Mouse (Mus musculus) forebrain, embryonic 16.5 days (tissue): Measurements from ENCODE around the gene N4bp2l1. TPM values are rescaled to one million over a fixed set of nuclear protein-coding genes. Genes with fewer than 3 reads are reported as not detected.

ENCODE experiments used
- ATAC-seq: fragments of 200-750 bp; cut with Nextera tagmentation; 2 replicates; pipeline ENCODE4 v1.8.0; 2017; ENCODE audit warnings: mild to moderate bottlenecking, moderate library complexity
- H3K27ac ChIP-seq: fragments of 300-500 bp; sonication (generic); 2 replicates; pipeline ENCODE4 v1.5.1; 2014; ENCODE audit warnings: low read length, control low read depth
- H3K27me3 ChIP-seq: fragments of 300-500 bp; sonication (generic); replicated peaks from 2 replicates; pipeline ENCODE4 v1.6.1; 2014; ENCODE audit warnings: low read length; ENCODE audit not compliant: control insufficient read depth, insufficient read depth
- H3K36me3 ChIP-seq: fragments of 300-500 bp; sonication (generic); 2 replicates; pipeline ENCODE4 v1.6.1; 2014; ENCODE audit not compliant: control insufficient read depth, insufficient read depth
- H3K4me1 ChIP-seq: fragments of 300-500 bp; sonication (generic); replicated peaks from 2 replicates; pipeline ENCODE4 v1.6.1; 2014; ENCODE audit warnings: low read length; ENCODE audit not compliant: control insufficient read depth, insufficient read depth
- H3K4me2 ChIP-seq: fragments of 300-500 bp; sonication (generic); 2 replicates; pipeline ENCODE4 v1.6.1; 2014; ENCODE audit warnings: mild to moderate bottlenecking, low read length, control low read depth
- H3K4me3 ChIP-seq: fragments of 300-500 bp; sonication (generic); replicated peaks from 2 replicates; pipeline ENCODE4 v1.5.1; 2014; ENCODE audit warnings: mild to moderate bottlenecking, low read length, control low read depth
- H3K9ac ChIP-seq: fragments of 300-500 bp; sonication (generic); replicated peaks from 2 replicates; pipeline ENCODE4 v1.6.1; 2014; ENCODE audit warnings: low read depth, low read length, control low read depth
- H3K9me3 ChIP-seq: fragments of 300-500 bp; sonication (generic); 2 replicates; pipeline ENCODE4 v1.6.1; 2016; ENCODE audit warnings: low read length; ENCODE audit not compliant: control insufficient read depth
- WGBS: fragments of 180-500 bp; shearing (Covaris S2); extraction: QIAGEN DNeasy Blood & Tissue Kit; methylation state at CpG from one replicate; pipeline ENCODE4 v1.1.7; 2014; 5-methylcytosine and 5-hydroxymethylcytosine counted together
- polyA plus RNA-seq: library from polyadenylated mRNA; unstranded; fragments of >200 nt; fragmentation: Nextera tagmentation; extraction: Ambion mirVana; gene quantifications from 2 replicates; pipeline ENCODE4 v1.2.1, GENCODE M21; 2015

Gene N4bp2l1
- polyA plus RNA-seq, 1 experiment from 2014 or later, result 12.9 TPM

- Histone ChIP-seq H3K4me2 (no peak overlapping the region; the same call in 1 of the 2 replicates), H3K9me3 (no peaks in the 10 kb centered on the region), H3K27me3 (peaks cover 10% of the 10 kb centered on the region; the same call in 1 of the 2 replicates), H3K4me1 (peaks cover 15% of the 10 kb centered on the region), H3K9ac (no peak overlapping the region), H3K4me3 (peak overlapping the region; percentile 83; the same call in 1 of the 2 replicates), H3K27ac (no peak overlapping the region), H3K36me3 (no peaks in the 10 kb centered on the region)
- 75% methylated on average over 13 of the region's 13 CpGs for WGBS
- ATAC-seq, result no peak
Observed at GRCm38 (mm10) chr5:150592186-150592903, 4.6 kb downstream of the N4bp2l1 start.

GRCm38 (mm10) chr5:150589945-150590344 lies 7.0 kb downstream of the N4bp2l1 start:
- no peaks in the 10 kb centered on the region for H3K36me3 ChIP-seq
- peaks cover 10% of the 10 kb centered on the region; the same call in 1 of the 2 replicates for H3K27me3 ChIP-seq
- ATAC-seq, result no peak
- H3K4me1 ChIP-seq, result peaks cover 15% of the 10 kb centered on the region
- H3K4me2 ChIP-seq, result no peak overlapping the region
- H3K27ac ChIP-seq, result no peak overlapping the region
- no peaks in the 10 kb centered on the region for H3K9me3 ChIP-seq
- 80% methylated on average over 2 of the region's 2 CpGs for WGBS
- H3K4me3 ChIP-seq, result no peak overlapping the region
- H3K9ac ChIP-seq, result no peak overlapping the region

GRCm38 (mm10) chr5:150584337-150584729 lies 12.7 kb downstream of the N4bp2l1 start:
- H3K4me2 ChIP-seq, result no peak overlapping the region
- H3K27me3 ChIP-seq, result no peaks in the 10 kb centered on the region
- no peaks in the 10 kb centered on the region for H3K36me3 ChIP-seq
- H3K9me3 ChIP-seq, result no peaks in the 10 kb centered on the region
- 45% methylated on average over 6 of the region's 6 CpGs for WGBS
- H3K4me3 ChIP-seq, result no peak overlapping the region
- H3K27ac ChIP-seq, result no peak overlapping the region
- no peaks in the 10 kb centered on the region for H3K4me1 ChIP-seq
- no peak overlapping the region for H3K9ac ChIP-seq
- ATAC-seq, result no peak

- H3K4me2 ChIP-seq, result no peak overlapping the region
- no peaks in the 10 kb centered on the region for H3K9me3 ChIP-seq
- no peak overlapping the region for H3K4me3 ChIP-seq
- H3K27ac ChIP-seq, result no peak overlapping the region
- ATAC-seq, result peak; percentile 23; the same call in 1 of the 2 replicates
- no peak overlapping the region for H3K9ac ChIP-seq
- no peaks in the 10 kb centered on the region for H3K27me3 ChIP-seq
- 58% methylated on average over 5 of the region's 5 CpGs for WGBS
- no peaks in the 10 kb centered on the region for H3K36me3 ChIP-seq
- no peaks in the 10 kb centered on the region for H3K4me1 ChIP-seq
Observed at GRCm38 (mm10) chr5:150583622-150584336, 13.2 kb downstream of the N4bp2l1 start.

- Histone ChIP-seq H3K9ac (no peak overlapping the region), H3K4me2 (no peak overlapping the region), H3K36me3 (no peaks in the 10 kb centered on the region), H3K4me3 (no peak overlapping the region), H3K9me3 (no peaks in the 10 kb centered on the region), H3K27me3 (no peaks in the 10 kb centered on the region), H3K4me1 (no peaks in the 10 kb centered on the region), H3K27ac (no peak overlapping the region)
- ATAC-seq, result no peak
- WGBS, result 84% methylated on average over 5 of the region's 5 CpGs
Observed at GRCm38 (mm10) chr5:150583181-150583580, 13.8 kb downstream of the N4bp2l1 start.

- H3K4me1 ChIP-seq, result no peaks in the 10 kb centered on the region
- no peaks in the 10 kb centered on the region for H3K27me3 ChIP-seq
- H3K9ac ChIP-seq, result no peak overlapping the region
- no peaks in the 10 kb centered on the region for H3K36me3 ChIP-seq
- no peak for ATAC-seq
- H3K9me3 ChIP-seq, result no peaks in the 10 kb centered on the region
- no peak overlapping the region for H3K27ac ChIP-seq
- H3K4me2 ChIP-seq, result no peak overlapping the region
- no peak overlapping the region for H3K4me3 ChIP-seq
- WGBS, result 76% methylated on average over 6 of the region's 6 CpGs
Observed at GRCm38 (mm10) chr5:150581180-150581579, 15.8 kb downstream of the N4bp2l1 start.

DNA sequence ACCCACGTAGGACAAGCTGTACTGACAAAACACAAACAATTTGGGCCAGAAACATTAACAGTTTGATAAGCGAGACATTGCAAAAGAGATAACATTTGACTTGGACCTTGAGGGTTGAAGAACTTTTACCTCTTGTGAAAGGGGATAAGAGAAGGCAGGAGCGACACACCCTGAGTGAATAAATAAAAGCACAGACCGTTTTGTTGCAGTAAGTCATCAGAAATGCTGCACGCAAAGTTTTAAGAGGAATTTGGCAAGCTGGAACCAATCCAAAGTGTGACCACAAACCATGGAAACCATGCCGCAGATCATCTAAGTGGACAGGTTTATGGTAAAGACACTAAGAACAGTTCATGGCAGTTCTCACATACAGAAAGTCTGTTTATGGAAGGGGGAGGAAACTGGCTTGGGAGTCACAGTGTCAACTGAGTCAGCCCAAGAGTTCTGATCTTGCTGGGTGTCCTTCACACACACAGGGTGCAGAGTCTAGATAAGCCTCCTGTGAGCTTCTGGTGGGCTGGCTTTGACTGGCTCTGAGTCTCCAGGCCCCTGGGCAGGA lies 18.3 kb downstream of the N4bp2l1 start:
- Histone ChIP-seq H3K4me3 (no peak overlapping the region), H3K4me2 (no peak overlapping the region), H3K27me3 (no peaks in the 10 kb centered on the region), H3K4me1 (no peaks in the 10 kb centered on the region), H3K9me3 (no peaks in the 10 kb centered on the region), H3K36me3 (no peaks in the 10 kb centered on the region), H3K9ac (no peak overlapping the region), H3K27ac (no peak overlapping the region)
- no peak for ATAC-seq
- whole genome bisulfite sequencing, result 87% methylated on average over 6 of the region's 6 CpGs

- ATAC-seq, result no peak
- H3K4me3 ChIP-seq, result no peak overlapping the region
- H3K4me1 ChIP-seq, result no peaks in the 10 kb centered on the region
- H3K27ac ChIP-seq, result no peak overlapping the region
- no peak overlapping the region for H3K4me2 ChIP-seq
- H3K9me3 ChIP-seq, result no peaks in the 10 kb centered on the region
- WGBS, result 87% methylated on average over 11 of the region's 11 CpGs
- H3K27me3 ChIP-seq, result no peaks in the 10 kb centered on the region
- H3K36me3 ChIP-seq, result no peaks in the 10 kb centered on the region
- H3K9ac ChIP-seq, result no peak overlapping the region
Observed at GRCm38 (mm10) chr5:150576832-150577231, 20.2 kb downstream of the N4bp2l1 start.

DNA sequence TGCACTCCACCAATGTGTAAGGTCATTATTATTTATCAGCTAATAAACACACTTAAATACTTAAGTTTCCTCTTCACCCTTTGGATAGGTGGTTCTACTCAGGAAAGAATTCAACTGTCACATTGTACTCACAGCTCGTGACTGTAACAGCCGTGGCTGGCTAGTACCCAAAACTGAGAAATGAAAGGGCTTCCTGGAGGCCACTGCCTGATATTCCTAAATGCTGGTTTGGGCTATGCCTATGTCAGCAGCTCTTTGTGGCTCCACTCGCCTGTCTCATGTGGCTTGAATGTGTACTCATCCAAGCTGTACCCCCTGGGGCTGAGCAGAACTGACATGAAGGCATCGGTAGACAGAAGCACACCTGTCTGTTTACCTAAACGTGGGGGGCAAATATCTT lies 22.1 kb downstream of the N4bp2l1 start:
- H3K4me2 ChIP-seq, result no peak overlapping the region
- ATAC-seq, result no peak
- WGBS, result 69% methylated on average over 5 of the region's 5 CpGs

More for the DNA sequence above, 22.1 kb downstream of the N4bp2l1 start:
- H3K36me3 ChIP-seq, result no peaks in the 10 kb centered on the region
- H3K4me3 ChIP-seq, result no peak overlapping the region
- H3K4me1 ChIP-seq, result no peaks in the 10 kb centered on the region
- H3K27ac ChIP-seq, result no peak overlapping the region
- no peak overlapping the region for H3K9ac ChIP-seq
- H3K27me3 ChIP-seq, result no peaks in the 10 kb centered on the region
- H3K9me3 ChIP-seq, result no peaks in the 10 kb centered on the region
